Mouse (Mus musculus) T-helper 17 cell (primary cell): ENCODE data around the gene Eya2.
"Not testable (repeated sequence)": the region's sequence is repeated elsewhere in the genome, so short reads cannot be mapped to it uniquely, and the experiment has no call there.

Experiments used
- in situ Hi-C, 2 experiments: fragments of 300-600 bp; cut with MboI, MseI; formaldehyde crosslinking; loops; 1 replicate in 1 of 2; 2 replicates in 1 of 2; pipeline ENCODE4 v1.15.1; 2025; ENCODE audit warnings: high pct_unique_total_duplicates in 2 of 2

Eya2 gene

DNA sequence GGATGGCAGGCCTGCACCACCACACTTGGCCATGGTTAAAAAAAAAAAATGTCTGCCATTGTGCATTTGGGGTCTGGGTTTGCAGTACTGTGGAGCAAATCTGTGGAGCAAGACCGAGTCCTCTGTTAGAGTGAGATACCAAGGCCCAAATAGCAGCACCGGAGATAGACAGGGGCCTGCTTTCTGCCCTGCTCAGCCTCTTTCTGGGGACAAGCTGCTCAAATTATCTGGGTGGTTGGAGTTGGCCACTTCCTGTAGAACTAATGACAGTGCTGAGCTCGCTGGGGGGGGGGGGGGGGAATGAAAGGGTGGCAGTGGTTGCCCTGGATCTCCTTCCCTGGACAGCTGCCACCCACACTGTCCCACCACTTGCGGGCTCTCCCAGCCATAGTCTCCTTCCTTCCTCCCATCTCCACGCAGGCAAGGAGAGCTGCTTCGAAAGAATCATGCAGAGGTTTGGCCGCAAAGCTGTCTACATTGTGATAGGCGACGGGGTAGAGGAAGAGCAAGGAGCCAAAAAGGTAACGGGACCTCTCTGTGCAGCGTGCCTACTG, 174.1 kb downstream of the Eya2 start:
- in situ Hi-C loops, result no loop called here

DNA sequence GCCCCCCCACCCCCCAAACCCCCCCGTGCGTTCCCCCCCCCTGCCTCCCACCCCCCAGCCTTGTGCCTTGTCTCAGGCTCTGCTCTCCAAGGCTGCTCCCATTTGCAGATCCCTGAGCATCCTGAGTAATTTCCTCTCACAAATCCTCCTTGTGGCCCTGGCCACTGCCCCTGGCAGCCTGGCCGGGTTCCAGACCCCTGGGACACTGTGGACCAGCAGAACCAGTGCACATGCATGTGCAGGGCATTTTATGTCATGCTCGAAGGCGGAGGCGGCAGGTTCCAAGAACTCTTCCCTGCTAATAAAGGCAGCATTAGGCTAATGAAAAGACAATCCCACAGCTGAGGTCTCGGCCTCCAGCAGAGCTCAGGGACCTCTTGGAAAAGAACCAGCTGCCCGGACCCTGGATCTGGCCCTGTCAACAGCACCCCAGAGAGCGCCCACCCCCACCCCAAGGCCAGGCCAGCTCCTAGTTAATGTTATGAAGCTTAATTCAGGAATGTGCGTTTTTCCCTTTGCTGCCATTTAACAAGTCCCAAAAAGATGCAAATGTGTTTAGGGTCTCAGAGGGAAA, 174.6 kb downstream of the Eya2 start:
- in situ Hi-C loops, result no loop called here

DNA sequence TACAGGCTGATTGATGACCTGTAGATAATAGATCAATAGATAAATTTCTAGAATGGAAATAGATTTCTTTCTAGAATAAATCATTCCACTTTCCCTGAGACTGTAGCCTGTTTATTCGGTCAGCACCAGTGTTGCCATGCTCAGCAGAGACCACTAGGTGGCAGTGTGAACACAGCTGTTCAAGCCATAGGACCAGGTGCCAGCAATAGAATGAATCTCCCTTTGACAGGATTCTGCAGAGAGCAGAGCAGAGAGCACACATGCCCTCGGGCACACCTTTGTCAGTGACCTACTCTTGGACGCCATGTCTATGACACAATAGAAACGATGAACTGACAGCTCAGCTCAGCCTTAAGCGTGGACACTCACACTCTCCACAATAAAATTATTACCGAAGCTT, 184.1 kb downstream of the Eya2 start:
- in situ Hi-C loops, result no loop called here

DNA sequence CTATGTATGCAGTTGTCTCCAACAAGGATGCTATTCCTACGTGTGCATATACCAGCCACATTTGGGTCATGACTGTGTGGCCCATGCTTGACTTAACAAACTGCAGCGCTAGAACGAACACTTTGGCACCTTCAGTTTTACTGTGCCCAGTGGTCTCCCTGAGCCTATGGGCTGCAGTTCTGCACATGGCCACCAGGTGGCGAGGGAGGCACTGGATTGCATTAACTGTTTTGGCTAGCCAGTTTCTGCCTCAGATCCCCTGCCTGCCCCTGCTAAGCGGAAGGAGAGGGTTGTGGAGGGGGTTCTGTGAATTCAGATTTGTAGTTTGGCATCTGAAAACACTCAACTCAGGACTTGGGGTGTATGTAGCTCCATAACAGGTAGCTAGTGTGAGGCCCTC, 187.5 kb downstream of the Eya2 start:
- in situ Hi-C loops, result no loop called here

DNA sequence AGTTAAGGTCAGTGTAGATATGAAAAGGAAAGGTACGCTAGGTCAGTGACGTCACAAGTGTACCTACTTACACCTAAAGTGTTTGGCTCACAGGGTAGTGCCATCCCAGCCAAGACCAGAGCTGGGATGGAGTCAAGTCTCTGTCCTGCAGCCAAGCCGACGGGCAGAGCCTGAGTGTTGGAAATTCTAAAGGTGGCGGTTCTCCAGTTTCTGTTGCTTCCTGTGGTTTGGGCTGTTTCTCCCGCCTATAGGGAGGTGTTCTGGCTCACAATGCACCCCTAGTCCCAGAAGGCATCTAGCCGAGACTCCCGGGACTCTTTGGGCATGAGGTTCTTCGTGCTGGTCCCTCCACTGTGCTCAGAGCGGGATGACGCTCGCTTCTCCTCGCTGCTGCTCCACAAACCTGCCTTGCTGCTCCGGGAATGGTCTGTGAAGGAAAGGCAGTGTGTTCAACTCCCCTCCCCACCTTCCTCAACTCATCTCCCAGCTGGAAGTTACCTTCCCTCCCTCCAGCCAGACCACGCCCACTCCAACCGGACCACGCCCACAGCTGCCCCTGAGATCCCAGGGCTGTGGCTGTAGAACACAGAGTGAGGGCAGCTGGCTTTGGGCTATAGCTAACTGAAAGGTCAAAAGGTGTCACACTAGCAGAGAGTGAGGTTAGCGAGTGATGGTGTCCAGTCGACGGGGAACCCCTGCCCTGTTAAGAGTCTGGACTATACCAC, 190.6 kb downstream of the Eya2 start:
- in situ Hi-C loops, result no loop called here

DNA sequence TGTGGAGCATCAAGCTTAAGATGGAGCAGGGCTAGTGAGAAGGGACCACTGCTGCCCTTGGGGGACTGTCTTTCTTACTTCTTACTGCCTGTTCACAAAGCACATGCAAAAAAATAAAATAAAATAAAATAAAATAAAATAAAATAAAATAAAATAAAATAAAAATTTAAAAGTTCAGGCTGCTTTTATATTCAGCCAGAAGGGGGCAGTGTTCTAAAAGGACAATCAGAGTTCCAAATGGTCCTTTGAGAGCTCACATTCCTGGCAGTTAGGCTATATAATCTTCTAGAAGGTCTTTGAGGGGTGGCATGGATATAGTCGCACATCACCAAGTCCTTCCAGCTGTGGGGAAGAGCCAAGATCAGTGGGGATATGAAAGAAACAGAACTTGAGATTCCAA, 191.6 kb downstream of the Eya2 start:
- in situ Hi-C loops, result no loop called here

DNA sequence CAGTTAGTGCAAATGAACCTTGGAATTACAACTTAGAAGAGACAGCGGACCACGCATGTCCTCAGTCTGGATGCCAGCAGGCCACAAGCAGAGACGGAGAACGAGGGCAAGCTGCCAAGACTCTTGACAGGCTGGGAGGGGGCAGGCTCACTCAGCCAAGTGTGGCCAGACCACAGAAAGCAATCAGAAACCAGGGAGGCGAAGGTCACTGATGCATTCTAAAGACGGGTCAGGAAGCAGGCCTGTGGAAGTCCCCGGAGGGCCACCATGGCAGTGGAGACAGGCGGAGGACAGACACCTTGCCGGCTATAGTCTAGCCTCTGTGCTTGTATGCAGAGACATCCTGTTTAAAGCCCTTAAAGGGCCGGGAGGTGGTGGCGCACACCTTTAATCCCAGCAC, 193.2 kb downstream of the Eya2 start:
- in situ Hi-C loops, result no loop called here

DNA sequence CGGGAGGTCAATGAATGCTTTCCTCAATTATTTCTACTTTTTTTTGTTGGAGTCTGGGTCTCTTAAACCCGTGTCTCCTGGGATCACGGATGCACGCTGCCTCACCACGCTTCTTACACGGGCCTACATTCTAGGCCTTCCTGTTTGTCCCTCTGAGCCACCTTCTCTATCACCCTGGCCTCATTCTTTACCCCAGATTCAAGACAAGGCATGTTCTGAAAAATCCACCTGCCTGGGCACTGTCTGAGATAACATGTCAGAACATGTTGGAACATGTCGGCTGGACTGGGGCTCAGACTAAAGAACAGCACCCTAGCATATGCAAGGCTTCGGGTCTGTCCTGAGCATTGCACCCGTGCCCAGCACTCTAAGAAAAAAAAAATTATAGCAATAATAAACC, 194.0 kb downstream of the Eya2 start:
- in situ Hi-C loops, result no loop called here

DNA sequence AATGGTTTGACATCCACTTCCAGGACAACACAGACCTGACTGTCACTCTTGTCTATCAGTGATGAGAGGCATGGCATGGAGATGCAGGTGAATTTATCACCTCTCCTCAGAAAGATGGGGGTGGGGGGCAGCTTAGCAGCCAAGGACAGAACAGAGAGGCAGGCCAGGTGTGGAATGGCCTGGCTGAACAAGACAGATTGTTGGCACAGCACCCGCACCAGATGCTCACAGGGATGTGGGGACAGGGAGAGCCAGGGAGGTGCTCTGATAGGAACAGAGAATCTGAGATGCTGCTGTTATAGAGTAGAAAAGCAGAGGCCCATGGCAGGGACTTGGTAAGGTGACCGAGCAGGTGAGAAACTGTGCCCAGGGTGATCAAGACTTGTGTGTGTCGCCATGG, 194.8 kb downstream of the Eya2 start:
- in situ Hi-C loops, result no loop called here

DNA sequence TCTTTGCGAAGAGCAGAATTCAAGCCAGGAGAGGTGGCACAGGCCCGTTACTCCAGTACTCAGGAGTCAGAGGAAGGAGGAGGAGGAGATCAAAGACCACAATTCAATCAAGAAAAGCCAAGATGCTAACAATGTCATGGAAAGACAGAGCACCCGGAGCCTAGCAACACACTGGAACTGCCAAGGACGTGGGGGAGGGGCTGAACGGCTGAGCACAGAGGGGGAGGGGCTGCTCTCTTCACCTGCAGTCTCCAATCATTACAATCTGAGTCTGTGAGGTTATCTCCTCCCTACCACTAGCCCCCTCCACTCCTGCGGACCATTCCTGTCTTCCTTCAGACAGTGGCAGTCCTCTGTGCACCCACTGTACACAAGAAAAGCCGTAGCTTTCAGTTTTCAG, 196.2 kb downstream of the Eya2 start:
- in situ Hi-C loops, result no loop called here

DNA sequence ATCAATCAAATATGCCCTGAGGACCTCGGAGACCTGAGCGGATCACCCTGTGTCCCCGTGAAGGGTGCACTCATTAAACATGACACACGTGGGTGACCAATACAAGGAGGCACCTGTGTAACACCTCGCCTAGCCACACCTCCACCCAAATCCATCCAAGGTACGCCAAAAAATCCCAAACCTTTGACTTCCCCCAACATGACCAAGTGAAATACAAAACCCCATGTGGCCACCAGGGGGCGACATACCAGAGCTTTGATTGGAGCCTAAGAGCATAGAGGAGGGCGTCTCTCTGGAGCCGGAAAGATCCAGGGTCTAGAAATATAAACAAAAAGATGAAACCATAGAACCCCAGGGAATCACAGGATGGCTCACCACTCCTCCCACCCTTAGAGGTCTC, 196.8 kb downstream of the Eya2 start:
- in situ Hi-C loops, result no loop called here

DNA sequence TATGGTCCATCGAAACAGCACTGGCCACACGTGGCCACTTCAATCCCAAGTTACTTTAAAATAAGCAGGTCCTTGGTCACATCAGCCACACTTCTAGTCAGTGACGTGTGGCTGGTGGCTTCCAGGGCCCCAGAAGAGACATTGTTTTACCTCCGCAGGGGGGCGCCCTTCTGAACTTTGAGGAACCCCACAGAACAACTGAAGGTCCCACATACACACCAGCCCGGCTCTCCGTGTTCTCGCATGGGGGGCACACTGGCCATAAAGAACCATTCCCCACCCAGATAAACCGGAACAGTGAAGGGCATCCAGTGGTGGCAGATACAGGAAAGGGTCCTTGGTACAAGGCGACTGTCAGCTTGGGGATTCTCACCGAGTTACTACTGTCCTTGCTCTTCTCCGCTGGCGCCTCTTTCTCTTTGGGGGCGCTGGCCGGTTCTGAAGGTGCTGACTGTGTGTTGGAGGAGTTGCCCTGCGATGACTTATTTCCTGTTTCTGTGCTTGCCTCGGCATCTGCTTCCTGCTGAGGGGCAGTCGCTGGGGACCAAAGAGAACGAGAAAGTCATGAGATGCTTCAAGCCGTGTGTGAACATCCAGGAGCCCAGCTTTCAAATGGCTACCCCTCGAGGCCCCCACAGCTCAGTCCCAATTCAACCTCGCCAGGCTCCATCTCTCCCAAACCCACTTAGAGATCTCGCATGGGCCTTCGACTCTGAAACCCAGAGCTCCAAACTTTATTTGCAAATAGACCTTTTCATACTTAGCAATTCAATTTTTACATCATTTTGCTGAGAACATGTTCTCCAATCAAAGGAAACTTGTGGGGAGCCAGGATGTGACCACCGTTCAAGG, 197.8 kb downstream of the Eya2 start:
- in situ Hi-C loops, result no loop called here

DNA sequence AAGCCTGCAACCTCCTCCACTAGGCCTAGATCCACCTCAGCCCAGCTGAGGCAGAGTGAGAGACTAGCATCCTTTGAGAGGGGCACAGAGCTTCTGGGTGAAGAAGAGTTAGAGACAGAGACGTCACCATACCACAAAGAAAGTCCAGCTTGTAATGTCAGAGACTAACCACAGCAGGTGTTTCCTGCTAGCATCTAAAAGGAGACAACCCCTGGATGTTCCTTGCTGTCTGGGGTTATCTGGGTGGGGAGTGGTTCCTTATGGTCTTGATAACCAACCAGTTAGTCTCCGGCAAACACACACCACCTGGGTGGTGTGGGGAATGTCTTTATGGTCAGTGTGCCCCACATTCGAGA, 198.4 kb downstream of the Eya2 start:
- in situ Hi-C loops, result no loop called here

DNA sequence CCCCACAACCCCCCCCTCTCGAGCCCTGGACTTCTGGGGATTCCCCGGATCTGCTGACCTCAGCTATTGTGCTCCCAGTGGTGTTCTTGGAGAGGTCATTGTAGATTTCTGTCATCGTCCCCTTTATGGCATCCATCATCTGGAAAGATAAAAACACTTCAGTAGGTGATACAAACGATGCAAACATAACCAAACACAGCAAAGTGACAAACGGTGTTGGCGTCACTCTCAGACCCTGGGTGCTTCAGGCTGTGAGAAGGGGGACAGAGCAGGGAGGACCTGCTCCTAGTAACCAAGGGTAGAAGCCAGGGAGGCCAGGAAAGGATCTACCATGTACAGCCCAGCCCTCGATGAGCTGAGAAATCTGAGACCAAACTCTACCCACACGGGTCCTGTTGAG, 203.0 kb downstream of the Eya2 start:
- in situ Hi-C loops, result no loop called here

DNA sequence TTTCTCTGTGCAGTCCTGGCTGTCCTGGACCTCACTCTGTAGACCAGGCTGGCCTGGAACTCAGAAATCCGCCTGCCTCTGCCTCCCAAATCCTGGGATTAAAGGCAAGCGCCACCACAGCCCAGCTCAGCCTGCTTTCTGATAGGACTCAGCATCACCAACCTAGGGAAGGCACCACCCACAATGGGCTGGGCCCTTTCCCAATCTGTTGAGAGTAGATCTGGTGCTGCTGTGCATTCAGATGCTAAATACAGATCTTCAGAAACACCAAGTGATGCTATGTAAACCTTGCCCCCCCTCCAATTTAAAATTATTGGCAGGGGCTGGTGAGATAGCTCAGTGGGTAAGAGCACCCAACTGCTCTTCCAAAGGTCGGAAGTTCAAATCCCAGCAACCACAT, 205.3 kb downstream of the Eya2 start:
- in situ Hi-C loops, result not testable (repeated sequence)

DNA sequence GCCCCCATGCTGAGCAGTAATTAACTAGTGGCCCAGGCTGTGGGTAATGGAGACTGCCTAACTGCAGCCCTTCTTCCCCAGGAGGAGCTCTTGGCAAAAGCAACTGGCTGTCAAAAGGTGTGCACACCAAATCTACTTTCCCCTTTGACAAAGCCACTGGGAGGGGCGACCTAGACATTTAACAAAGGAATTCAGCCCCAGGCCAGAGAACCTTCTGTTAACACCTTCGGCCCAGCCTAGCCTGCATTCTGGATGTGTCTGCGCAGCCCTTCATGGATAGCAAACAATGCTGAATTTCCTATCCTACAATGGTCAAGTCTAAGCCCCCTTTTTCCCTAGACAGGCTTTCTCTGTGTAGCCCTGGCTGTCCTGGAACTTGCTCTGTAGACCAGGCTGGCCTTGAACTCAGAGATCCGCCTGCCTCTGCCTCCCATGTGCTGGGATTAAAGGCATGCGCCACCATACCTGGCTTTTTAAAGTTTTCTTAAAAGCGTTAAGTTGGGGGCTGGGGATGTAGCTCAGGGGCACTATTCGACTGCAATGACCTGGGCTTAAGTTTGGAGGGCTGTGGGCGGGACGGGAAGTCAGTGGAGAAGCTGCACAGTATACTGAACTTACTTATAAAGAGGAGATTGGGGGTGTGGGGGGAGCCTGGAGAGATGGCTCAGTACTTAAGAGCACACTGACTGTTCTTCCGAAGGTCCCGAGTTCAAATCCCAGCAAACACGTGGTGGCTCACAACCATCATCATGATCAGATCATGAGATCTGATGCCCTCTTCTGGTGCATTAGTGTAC, 213.5 kb downstream of the Eya2 start:
- in situ Hi-C loops, result no loop called here

DNA sequence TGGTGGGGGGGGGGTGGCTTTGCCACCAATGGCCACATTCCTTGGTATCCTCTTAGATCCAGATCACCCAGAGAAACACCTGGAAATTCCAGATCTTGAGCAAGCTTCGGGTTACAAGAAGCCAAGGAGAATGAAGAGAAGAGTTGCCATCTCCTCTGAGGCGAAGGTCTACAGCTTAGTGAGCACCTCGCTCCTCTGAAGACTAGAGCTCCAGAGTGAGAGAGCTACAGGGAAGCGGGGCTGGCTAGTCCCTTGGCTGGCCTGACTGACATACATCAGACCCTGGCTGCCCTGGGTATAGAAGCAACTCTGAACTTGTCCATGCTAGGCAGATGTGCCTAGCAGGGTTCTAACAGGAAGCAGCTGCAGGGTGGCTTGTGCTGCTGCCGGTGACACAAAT, 214.3 kb downstream of the Eya2 start:
- in situ Hi-C loops, result no loop called here

DNA sequence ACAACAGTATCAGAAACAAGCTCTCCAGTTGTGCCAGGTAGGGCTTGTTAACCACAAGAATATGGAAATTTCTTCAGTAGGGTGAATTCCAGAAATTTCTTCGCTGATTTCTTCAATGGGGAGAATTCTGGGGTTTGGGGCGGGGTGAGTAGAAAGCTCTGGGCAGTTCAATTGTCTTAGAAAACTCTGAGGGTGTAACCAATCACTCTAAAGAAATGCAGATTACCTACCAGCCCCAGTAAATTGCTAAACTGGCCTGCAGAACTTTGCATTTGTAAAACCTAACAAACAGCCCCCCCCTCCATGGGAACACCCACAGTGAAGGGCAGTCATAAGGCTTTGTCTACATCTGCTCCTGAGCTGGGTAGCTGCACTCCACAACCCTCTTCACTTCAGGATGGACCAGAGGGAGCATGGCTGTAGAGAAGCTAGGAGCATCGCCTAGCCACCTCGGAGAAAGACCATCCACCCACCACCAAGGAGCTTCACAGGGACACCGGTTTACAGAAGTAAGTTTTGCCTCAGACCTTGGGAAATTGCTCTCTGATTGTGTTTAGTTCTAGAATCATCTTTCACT, 215.2 kb downstream of the Eya2 start:
- in situ Hi-C loops, result loop anchor here in 1 of 2 experiments (5.0 to 10.0 kb wide), 2 partner anchors 102 to 245 kb away; no protein-coding TSS in a partner anchor

DNA sequence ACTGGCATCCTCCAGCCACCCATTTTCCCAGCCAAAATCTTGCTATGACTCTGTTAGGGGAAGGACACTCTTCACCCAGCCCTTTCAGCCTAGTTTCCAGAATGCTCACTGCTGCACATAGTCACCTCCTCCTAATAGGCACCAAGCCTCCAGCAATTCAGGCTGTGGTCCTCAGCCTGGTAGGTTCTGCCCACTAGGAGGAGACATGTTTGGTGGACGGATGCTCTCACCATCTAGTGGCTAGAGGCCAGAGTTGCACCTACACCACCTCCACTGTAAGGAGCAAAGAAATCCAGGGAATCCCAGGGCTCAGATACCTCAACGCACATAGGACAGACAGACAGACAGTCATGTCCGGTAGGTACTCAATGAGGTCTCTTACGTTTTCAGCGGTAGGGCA, 216.7 kb downstream of the Eya2 start:
- in situ Hi-C loops, result loop anchor here in 1 of 2 experiments (5.0 to 10.0 kb wide), 2 partner anchors 101 to 243 kb away; no protein-coding TSS in a partner anchor

DNA sequence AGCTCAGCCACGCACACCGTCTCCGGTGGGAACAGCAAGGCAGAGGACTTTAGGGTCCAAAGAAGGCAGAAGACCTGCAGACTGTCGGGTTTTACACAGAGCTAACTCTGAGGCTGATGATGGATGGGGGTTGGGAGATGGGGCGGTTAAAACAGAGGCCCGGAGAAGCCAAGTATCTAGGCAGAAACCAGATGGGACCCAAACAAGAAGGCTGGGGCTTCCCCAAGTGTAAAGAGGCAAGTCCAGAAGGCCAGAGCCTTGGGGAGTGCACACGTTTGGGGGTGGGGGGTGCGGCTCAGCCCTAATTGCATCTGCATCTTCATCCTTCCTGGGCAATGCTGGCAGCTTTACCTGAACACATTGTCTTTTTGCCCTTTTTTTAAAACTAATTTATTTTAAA, 218.1 kb downstream of the Eya2 start:
- in situ Hi-C loops, result loop anchor here in 1 of 2 experiments (5.0 to 10.0 kb wide), 2 partner anchors 99 to 242 kb away; no protein-coding TSS in a partner anchor
